Mouse (Mus musculus) forebrain, embryonic 13.5 days (tissue): ENCODE data around the gene Chd1. TPM values are rescaled to one million over a fixed set of nuclear protein-coding genes. Genes with fewer than 3 reads are reported as not detected.
"Not testable (repeated sequence)": the region's sequence is repeated elsewhere in the genome, so short reads cannot be mapped to it uniquely, and the experiment has no call there.

Experiments used
- ATAC-seq: fragments of 200-750 bp; cut with Nextera tagmentation; 2 replicates; pipeline ENCODE4 v1.8.0; 2017
- H3K27ac ChIP-seq: fragments of 300-500 bp; sonication (generic); 2 replicates; pipeline ENCODE4 v1.5.1; 2015; ENCODE audit warnings: inconsistent platforms, mild to moderate bottlenecking, moderate library complexity
- H3K27me3 ChIP-seq: fragments of 300-500 bp; sonication (generic); 2 replicates; pipeline ENCODE4 v1.6.1; 2015; ENCODE audit warnings: mild to moderate bottlenecking, inconsistent platforms
- H3K36me3 ChIP-seq: fragments of 300-500 bp; sonication (generic); 2 replicates; pipeline ENCODE4 v1.6.1; 2015; ENCODE audit warnings: mild to moderate bottlenecking, inconsistent platforms; ENCODE audit not compliant: poor library complexity, severe bottlenecking
- H3K4me1 ChIP-seq: fragments of 300-500 bp; sonication (generic); 2 replicates; pipeline ENCODE4 v1.6.1; 2015; ENCODE audit warnings: inconsistent platforms
- H3K4me2 ChIP-seq: fragments of 300-500 bp; sonication (generic); 2 replicates; pipeline ENCODE4 v1.6.1; 2015; ENCODE audit warnings: inconsistent platforms, mild to moderate bottlenecking, moderate library complexity
- H3K4me3 ChIP-seq: fragments of 300-500 bp; sonication (generic); 2 replicates; pipeline ENCODE4 v1.5.1; 2015; ENCODE audit warnings: mild to moderate bottlenecking, inconsistent platforms
- H3K9ac ChIP-seq: fragments of 300-500 bp; sonication (generic); 2 replicates; pipeline ENCODE4 v1.6.1; 2015; ENCODE audit warnings: mild to moderate bottlenecking, inconsistent platforms
- H3K9me3 ChIP-seq: fragments of 300-500 bp; sonication (generic); replicated peaks from 2 replicates; pipeline ENCODE4 v1.6.1; 2016; ENCODE audit warnings: inconsistent platforms
- WGBS: fragments of 180-500 bp; shearing (Covaris S2); methylation state at CpG from one replicate; pipeline ENCODE4 v1.1.7; 2015; 5-methylcytosine and 5-hydroxymethylcytosine counted together
- polyA plus RNA-seq: library from polyadenylated mRNA; unstranded; fragments of >200 nt; fragmentation: Nextera tagmentation; extraction: Ambion mirVana; gene quantifications from 2 replicates; pipeline ENCODE4 v1.2.1, GENCODE M21; 2015

Gene Chd1
- polyA plus RNA-seq, 1 experiment from 2014 or later, result 28.1 TPM

DNA sequence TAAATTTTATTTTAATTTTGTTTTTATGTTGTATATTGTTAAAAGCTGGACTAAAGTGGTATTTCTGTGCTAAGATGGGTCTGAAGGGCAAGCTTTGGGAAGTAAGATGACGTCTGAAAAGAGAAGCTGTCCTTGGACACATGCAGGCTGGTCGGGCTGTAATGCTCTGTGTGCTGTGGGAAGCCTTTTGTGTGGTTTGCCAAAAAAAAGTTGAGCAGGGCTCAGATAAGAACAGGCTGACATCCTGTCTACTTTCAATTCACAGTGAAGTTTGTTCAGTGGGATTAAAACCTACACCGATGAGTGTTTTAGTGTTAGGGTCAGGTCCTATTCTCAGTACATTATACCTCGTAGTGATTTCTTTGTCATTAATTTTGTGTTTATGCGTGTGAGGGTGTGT lies 38.6 kb downstream of the Chd1 start:
- Histone ChIP-seq H3K27ac (no peak overlapping the region), H3K9ac (no peak overlapping the region), H3K4me3 (no peak overlapping the region), H3K4me2 (no peak overlapping the region), H3K4me1 (no peaks in the 10 kb centered on the region), H3K36me3 (peaks cover 62% of the 10 kb centered on the region), H3K27me3 (no peaks in the 10 kb centered on the region), H3K9me3 (no peaks in the 10 kb centered on the region)
- WGBS, result 83% methylated on average over 5 of the region's 5 CpGs
- no peak for ATAC-seq

DNA sequence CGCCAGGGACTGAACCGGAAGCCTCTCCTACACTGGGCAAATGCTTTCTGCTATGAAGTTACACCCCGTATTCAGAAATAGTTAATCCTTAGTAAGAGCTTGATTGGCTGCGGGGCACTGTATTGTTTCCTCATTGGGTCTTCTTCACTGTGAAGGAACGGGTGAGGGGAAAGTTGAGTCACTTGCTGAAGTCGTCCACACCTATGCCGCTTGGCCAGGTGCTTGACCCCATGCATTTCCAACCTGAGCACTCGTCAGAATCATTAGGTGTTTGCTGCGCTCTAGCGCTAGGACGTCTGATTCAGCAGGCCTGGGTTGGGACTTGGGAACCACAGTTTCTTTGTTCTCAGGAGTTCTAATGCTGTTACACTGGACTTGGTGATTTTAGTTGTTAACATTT lies 41.9 kb downstream of the Chd1 start:
- Histone ChIP-seq H3K9me3 (no peaks in the 10 kb centered on the region), H3K4me3 (no peak overlapping the region), H3K4me1 (no peaks in the 10 kb centered on the region), H3K27me3 (no peaks in the 10 kb centered on the region), H3K4me2 (no peak overlapping the region), H3K27ac (no peak overlapping the region), H3K36me3 (peaks cover 72% of the 10 kb centered on the region), H3K9ac (no peak overlapping the region)
- 0 out of 2 replicates have a peak, but pooled peaks have one; percentile 36 for ATAC-seq
- 83% methylated on average over 11 of the region's 11 CpGs for WGBS

- Histone ChIP-seq H3K36me3 (peaks cover 73% of the 10 kb centered on the region), H3K9ac (no peak overlapping the region), H3K4me2 (no peak overlapping the region), H3K27ac (no peak overlapping the region), H3K4me3 (no peak overlapping the region), H3K4me1 (no peaks in the 10 kb centered on the region), H3K9me3 (no peaks in the 10 kb centered on the region), H3K27me3 (no peaks in the 10 kb centered on the region)
- WGBS, result 91% methylated on average over 6 of the region's 6 CpGs
- ATAC-seq, result no peak
Observed at GRCm38 (mm10) chr17:15748022-15748421, 43.3 kb downstream of the Chd1 start.

DNA sequence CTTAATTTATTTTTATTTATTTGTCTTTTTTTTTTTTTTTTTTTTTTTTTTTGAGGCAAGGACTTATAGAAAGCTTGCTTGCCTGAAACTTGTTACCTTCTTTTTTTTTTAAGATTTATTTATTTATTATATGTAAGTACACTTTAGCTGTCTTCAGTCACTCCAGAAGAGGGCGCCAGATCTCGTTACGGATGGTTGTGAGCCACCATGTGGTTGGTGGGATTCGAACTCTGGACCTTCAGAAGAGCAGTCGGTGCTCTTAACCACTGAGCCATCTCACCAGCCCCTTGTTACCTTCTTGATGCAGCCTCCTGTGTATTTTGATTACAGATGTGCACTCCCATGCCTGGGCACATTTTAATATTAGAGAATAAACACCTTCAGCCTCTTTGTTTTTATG lies 46.5 kb downstream of the Chd1 start:
- 89% methylated on average over 5 of the region's 5 CpGs for WGBS

DNA sequence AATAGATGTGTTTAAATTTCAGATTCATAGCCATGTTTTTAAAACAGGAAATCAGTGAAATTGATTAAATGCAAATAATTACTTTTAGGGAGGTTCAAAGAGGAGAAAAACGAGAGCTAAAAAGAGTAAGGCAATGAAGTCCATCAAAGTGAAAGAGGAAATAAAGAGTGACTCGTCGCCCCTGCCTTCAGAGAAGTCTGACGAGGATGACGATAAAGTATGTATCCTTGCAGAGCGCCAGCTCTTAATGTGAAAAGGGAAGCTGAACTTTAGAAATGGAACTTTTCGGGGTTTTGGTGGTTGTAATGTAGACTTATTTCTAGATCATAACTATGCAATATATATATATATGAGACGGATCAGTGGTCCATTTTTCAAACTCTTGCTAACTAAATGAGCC lies 56.4 kb downstream of the Chd1 start:
- H3K4me3 ChIP-seq, result no peak overlapping the region
- peaks cover 77% of the 10 kb centered on the region for H3K36me3 ChIP-seq
- no peak overlapping the region for H3K4me2 ChIP-seq

More for the DNA sequence above, 46.5 kb downstream of the Chd1 start:
- not testable (repeated sequence) for H3K27me3 ChIP-seq, H3K4me3 ChIP-seq, H3K4me2 ChIP-seq, H3K9ac ChIP-seq, H3K27ac ChIP-seq, H3K4me1 ChIP-seq, ATAC-seq, H3K9me3 ChIP-seq
- H3K36me3 ChIP-seq, result peaks cover 76% of the 10 kb centered on the region

DNA sequence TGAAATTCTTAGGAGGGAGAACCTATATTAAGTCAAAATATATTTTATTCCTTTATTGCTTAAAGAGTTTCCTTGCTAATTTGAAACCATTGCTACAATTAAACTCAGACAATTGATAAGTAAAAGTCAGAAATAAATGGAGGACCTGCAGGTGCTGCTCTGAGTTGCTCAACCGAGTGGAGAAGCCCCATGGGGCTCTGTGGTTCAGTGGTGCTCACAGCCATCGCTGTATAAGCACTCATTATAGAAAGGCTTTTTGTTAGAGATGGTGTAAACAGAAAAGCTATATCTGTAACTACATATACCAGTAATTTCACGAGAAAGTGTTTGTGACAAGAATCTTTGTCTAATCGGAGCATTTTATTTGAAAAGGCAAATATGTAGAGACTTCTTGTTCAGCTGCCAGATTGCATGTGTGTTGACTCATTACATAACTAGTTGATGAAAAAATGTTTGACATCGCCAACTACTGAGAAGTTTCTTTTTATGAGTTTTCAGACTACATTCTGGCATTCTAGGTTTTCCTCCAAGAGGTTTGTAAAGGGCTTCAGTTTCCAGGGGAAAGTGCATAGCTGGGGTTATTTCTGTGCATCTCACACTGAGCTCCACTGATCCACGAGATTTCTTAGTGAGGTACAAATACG lies 64.4 kb downstream of the Chd1 start:
- Histone ChIP-seq H3K9ac (no peak overlapping the region), H3K9me3 (no peaks in the 10 kb centered on the region), H3K4me1 (no peaks in the 10 kb centered on the region), H3K4me2 (no peak overlapping the region), H3K27ac (no peak overlapping the region), H3K36me3 (peaks cover 69% of the 10 kb centered on the region), H3K27me3 (no peaks in the 10 kb centered on the region), H3K4me3 (no peak overlapping the region)
- no peak for ATAC-seq
- WGBS, result 82% methylated on average over 7 of the region's 7 CpGs

More for the DNA sequence above, 56.4 kb downstream of the Chd1 start:
- Histone ChIP-seq H3K27me3 (no peaks in the 10 kb centered on the region), H3K4me1 (no peaks in the 10 kb centered on the region), H3K9me3 (no peaks in the 10 kb centered on the region), H3K9ac (no peak overlapping the region), H3K27ac (no peak overlapping the region)
- 91% methylated on average over 8 of the region's 8 CpGs for WGBS
- no peak for ATAC-seq

GRCm38 (mm10) chr17:15773956-15774355 lies 69.2 kb downstream of the Chd1 start:
- no peak for ATAC-seq
- no peaks in the 10 kb centered on the region for H3K27me3 ChIP-seq

GRCm38 (mm10) chr17:15774565-15775215 lies 69.9 kb downstream of the Chd1 start:
- Histone ChIP-seq H3K27me3 (no peaks in the 10 kb centered on the region), H3K36me3 (peaks cover 21% of the 10 kb centered on the region), H3K4me3 (no peak overlapping the region), H3K4me1 (no peaks in the 10 kb centered on the region), H3K9me3 (no peaks in the 10 kb centered on the region), H3K4me2 (no peak overlapping the region), H3K27ac (no peak overlapping the region), H3K9ac (no peak overlapping the region)
- 0 out of 2 replicates have a peak, but pooled peaks have one; percentile 3 for ATAC-seq
- 76% methylated on average over 5 of the region's 5 CpGs for WGBS

More at GRCm38 (mm10) chr17:15773956-15774355, 69.2 kb downstream of the Chd1 start:
- Histone ChIP-seq H3K9ac (no peak overlapping the region), H3K4me3 (no peak overlapping the region), H3K4me1 (no peaks in the 10 kb centered on the region), H3K4me2 (no peak overlapping the region), H3K27ac (no peak overlapping the region), H3K36me3 (peaks cover 29% of the 10 kb centered on the region), H3K9me3 (no peaks in the 10 kb centered on the region)
- WGBS, result 84% methylated on average over 6 of the region's 6 CpGs

- no peak overlapping the region for H3K4me3 ChIP-seq
- H3K4me2 ChIP-seq, result no peak overlapping the region
- no peaks in the 10 kb centered on the region for H3K9me3 ChIP-seq
- H3K27me3 ChIP-seq, result no peaks in the 10 kb centered on the region
- no peak overlapping the region for H3K9ac ChIP-seq
- H3K4me1 ChIP-seq, result no peaks in the 10 kb centered on the region
- ATAC-seq, result no peak
- 0 out of 2 replicates have a peak, but pooled peaks cover 6% of the 10 kb centered on the region for H3K36me3 ChIP-seq
- WGBS, result 87% methylated on average over 5 of the region's 5 CpGs
- no peak overlapping the region for H3K27ac ChIP-seq
Observed at GRCm38 (mm10) chr17:15776349-15776748, 71.6 kb downstream of the Chd1 start.

GRCm38 (mm10) chr17:15777979-15778378 lies 73.2 kb downstream of the Chd1 start:
- no peak for ATAC-seq
- Histone ChIP-seq H3K4me2 (no peak overlapping the region), H3K9me3 (no peaks in the 10 kb centered on the region), H3K27me3 (no peaks in the 10 kb centered on the region), H3K9ac (no peak overlapping the region), H3K4me1 (no peaks in the 10 kb centered on the region), H3K36me3 (no peaks in the 10 kb centered on the region), H3K4me3 (no peak overlapping the region), H3K27ac (no peak overlapping the region)
- WGBS, result 56% methylated on average over 6 of the region's 6 CpGs

DNA sequence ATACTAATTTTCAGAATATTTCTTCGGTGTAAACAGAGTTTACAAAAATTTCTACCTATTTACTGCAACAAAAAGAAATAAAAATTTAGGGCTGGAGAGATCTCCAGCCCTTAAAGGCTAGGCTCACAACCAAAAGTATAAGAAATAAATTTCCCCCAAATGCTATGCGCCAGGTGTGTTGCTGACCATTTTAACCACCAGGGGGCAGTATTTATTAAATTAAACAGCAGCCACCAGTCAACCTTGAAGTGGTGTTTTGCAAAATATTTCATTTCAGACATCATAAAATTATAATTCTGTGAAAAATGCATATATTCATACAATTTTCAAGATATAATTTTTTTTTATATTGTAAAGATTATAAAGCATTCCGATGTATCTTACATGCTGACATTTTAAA lies 82.3 kb downstream of the Chd1 start:
- H3K4me1 ChIP-seq, result no peaks in the 10 kb centered on the region
- H3K4me3 ChIP-seq, result no peak overlapping the region
- no peak overlapping the region for H3K27ac ChIP-seq
- ATAC-seq, result 0 out of 2 replicates have a peak, but pooled peaks have one; percentile 55
- H3K27me3 ChIP-seq, result no peaks in the 10 kb centered on the region
- no peaks in the 10 kb centered on the region for H3K9me3 ChIP-seq
- 31% methylated on average over 3 of the region's 3 CpGs for WGBS
- H3K4me2 ChIP-seq, result no peak overlapping the region
- H3K36me3 ChIP-seq, result no peaks in the 10 kb centered on the region
- no peak overlapping the region for H3K9ac ChIP-seq

DNA sequence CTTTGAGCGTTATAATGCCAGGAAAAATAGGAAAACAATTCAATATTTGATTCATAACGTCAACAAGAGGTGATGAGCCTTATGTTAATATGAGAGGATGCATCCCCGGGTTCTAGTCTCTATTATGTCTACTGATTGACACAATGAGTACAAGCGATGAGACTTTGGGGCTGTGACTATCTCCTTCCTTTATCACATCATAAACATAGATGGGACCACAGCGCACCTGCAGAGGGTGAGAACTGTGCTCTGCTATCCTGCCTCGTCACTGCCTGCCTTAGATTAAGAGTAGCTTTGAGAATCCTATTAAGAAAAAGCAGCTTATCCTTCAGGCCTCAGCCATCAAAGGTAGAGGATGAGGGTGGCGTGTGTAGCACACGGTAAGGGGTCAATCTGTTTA lies 85.9 kb downstream of the Chd1 start:
- Histone ChIP-seq H3K4me1 (no peaks in the 10 kb centered on the region), H3K4me2 (no peak overlapping the region), H3K27ac (no peak overlapping the region), H3K4me3 (no peak overlapping the region), H3K36me3 (no peaks in the 10 kb centered on the region), H3K9ac (no peak overlapping the region), H3K9me3 (no peaks in the 10 kb centered on the region), H3K27me3 (no peaks in the 10 kb centered on the region)
- ATAC-seq, result no peak
- 86% methylated on average over 8 of the region's 8 CpGs for WGBS
